Mouse (Mus musculus): ENCODE measurements around the gene Wnk1.

GRCm38 (mm10) chr6:120083442-120083841 is 45.0 kb upstream of the Wnk1 start:
- no peak for TF ChIP-seq CTCF (IDR thresholded peaks at IDR 0.05; ENCODE audit: low read depth, low read length)
- no peak for TF ChIP-seq POLR2A (IDR thresholded peaks at IDR 0.05; ENCODE audit: insufficient read depth, low read length)
- TF ChIP-seq EP300 (IDR thresholded peaks at IDR 0.05; ENCODE audit: insufficient read depth, low read depth, low read length), result no peak
